Mouse (Mus musculus) midbrain, embryonic 11.5 days (tissue): Measurements from ENCODE around the gene Bad. TPM values are rescaled to one million over a fixed set of nuclear protein-coding genes. Genes with fewer than 3 reads are reported as not detected.

Experiments
- ATAC-seq: fragments of 200-750 bp; cut with Nextera tagmentation; 2 replicates; pipeline ENCODE4 v1.8.0; 2017; ENCODE audit warnings: moderate TSS enrichment, moderate library complexity; ENCODE audit not compliant: low FRiP score
- DNase-seq: peaks from one replicate; pipeline ENCODE4 v3.0.0; 2015; ENCODE audit warnings: low spot score; ENCODE audit errors: missing footprints
- H3K27ac ChIP-seq: fragments of 300-500 bp; sonication (generic); 2 replicates; pipeline ENCODE4 v1.5.1; 2014; ENCODE audit warnings: low read depth, low read length
- H3K27me3 ChIP-seq: fragments of 300-500 bp; sonication (generic); 2 replicates; pipeline ENCODE4 v1.6.1; 2014; ENCODE audit warnings: mild to moderate bottlenecking, low read length, moderate library complexity, mixed read lengths; ENCODE audit not compliant: control insufficient read depth, insufficient read depth
- H3K36me3 ChIP-seq: fragments of 300-500 bp; sonication (generic); 2 replicates; pipeline ENCODE4 v1.6.1; 2014; ENCODE audit warnings: mild to moderate bottlenecking, low read length, moderate library complexity, mixed read lengths; ENCODE audit not compliant: control insufficient read depth, insufficient read depth
- H3K4me1 ChIP-seq: fragments of 300-500 bp; sonication (generic); 2 replicates; pipeline ENCODE4 v1.6.1; 2014; ENCODE audit warnings: low read length; ENCODE audit not compliant: control insufficient read depth, insufficient read depth
- H3K4me2 ChIP-seq: fragments of 300-500 bp; sonication (generic); 2 replicates; pipeline ENCODE4 v1.6.1; 2014; ENCODE audit warnings: mild to moderate bottlenecking, moderate library complexity
- H3K4me3 ChIP-seq: fragments of 300-500 bp; sonication (generic); 2 replicates; pipeline ENCODE4 v1.5.1; 2014; ENCODE audit warnings: low read depth, low read length
- H3K9ac ChIP-seq: fragments of 300-500 bp; sonication (generic); 2 replicates; pipeline ENCODE4 v1.6.1; 2014; ENCODE audit warnings: low read length
- H3K9me3 ChIP-seq: fragments of 300-500 bp; sonication (generic); 2 replicates; pipeline ENCODE4 v1.6.1; 2016; ENCODE audit warnings: low read length; ENCODE audit not compliant: control insufficient read depth
- whole genome bisulfite sequencing: fragments of 180-500 bp; shearing (Covaris S2); extraction: QIAGEN DNeasy Blood & Tissue Kit; methylation state at CpG from one replicate; pipeline ENCODE4 v1.1.7; 2014; 5-methylcytosine and 5-hydroxymethylcytosine counted together
- polyA plus RNA-seq: library from polyadenylated mRNA; unstranded; fragments of >200 nt; fragmentation: Nextera tagmentation; extraction: Ambion mirVana; gene quantifications from 2 replicates; pipeline ENCODE4 v1.2.1, GENCODE M21; 2014

Bad gene
- polyA plus RNA-seq, 1 experiment from 2014 or later, result 55.9 TPM

DNA sequence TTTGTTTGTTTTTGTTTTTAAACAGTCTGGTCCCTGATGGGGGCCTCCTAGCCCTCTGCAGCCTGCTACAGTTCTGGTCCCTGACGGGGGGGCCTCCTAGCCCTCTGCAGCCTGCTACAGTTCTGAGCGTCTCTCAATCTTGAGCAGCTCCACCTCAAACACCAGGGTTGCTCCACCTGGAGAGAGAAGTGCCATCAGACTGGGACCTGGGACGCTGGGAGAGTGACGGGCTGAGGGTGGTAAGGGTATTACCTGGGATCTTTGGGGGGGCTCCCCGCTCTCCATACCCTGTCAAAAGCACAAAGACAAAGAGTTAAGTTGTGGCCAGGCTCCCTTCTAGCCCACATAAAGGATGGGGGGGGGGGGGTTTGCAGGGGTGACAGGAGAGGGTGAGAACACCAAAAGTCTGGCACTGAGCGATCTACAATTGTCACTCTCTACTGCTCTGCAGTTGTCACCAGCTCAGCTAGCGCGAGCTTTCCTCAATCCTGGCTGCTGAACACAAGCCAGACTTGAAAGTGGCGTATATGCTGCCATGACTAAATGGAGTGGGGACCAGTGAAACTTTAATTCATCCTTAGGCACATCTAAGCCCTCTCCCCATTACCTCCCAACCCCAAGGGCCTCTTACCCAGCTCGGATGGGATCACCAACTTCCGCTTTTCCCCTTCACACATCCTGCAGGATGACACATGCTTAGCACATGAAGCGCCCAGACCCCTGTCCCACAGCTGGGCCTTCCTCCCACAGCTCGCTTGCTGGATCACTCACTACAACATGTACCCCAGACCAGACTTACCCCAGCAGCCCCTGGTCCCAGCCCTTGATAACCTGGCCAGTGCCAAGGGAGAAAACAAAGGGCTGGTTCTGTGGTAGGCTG is 36.3 kb downstream of the Bad start:
- Histone ChIP-seq H3K4me3 (peak overlapping the region; percentile 57; the same call in 1 of the 2 replicates), H3K4me1 (peaks cover 43% of the 10 kb centered on the region), H3K36me3 (peaks cover 14% of the 10 kb centered on the region), H3K9ac (peak overlapping the region; percentile 76), H3K27me3 (no peaks in the 10 kb centered on the region), H3K9me3 (no peaks in the 10 kb centered on the region), H3K4me2 (peak overlapping the region; percentile 71; the same call in 1 of the 2 replicates), H3K27ac (peak overlapping the region; percentile 64; the same call in 1 of the 2 replicates)
- 84% methylated on average over 13 of the region's 13 CpGs for WGBS
- no peak for ATAC-seq
- peak; percentile 88 for DNase-seq

DNA sequence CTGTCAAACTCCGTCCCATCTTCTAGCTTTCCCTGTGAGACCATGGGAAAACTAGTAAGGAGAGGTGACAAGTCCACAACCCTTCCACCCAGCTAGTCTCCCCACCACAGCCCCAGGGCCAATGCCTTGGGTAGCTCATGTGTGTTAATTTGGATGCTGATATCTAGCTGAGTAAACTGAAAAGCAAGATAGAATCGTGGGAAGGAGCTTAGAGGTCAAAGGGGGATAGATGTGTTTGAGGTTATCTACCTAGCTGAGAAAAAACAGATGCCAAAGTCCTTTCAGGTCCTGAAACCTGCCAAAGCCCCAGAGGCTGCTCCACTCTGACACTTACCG is 36.9 kb downstream of the Bad start:
- H3K27ac ChIP-seq, result peak overlapping the region; percentile 64; the same call in 1 of the 2 replicates
- H3K4me3 ChIP-seq, result peak overlapping the region; percentile 57
- ATAC-seq, result no peak
- WGBS, result 52% methylated on average over 3 of the region's 3 CpGs
- H3K27me3 ChIP-seq, result no peaks in the 10 kb centered on the region
- peaks cover 43% of the 10 kb centered on the region for H3K4me1 ChIP-seq
- peak overlapping the region; percentile 71 for H3K4me2 ChIP-seq
- peaks cover 14% of the 10 kb centered on the region for H3K36me3 ChIP-seq
- no peak for DNase-seq
- H3K9ac ChIP-seq, result peak overlapping the region; percentile 76
- no peaks in the 10 kb centered on the region for H3K9me3 ChIP-seq

DNA sequence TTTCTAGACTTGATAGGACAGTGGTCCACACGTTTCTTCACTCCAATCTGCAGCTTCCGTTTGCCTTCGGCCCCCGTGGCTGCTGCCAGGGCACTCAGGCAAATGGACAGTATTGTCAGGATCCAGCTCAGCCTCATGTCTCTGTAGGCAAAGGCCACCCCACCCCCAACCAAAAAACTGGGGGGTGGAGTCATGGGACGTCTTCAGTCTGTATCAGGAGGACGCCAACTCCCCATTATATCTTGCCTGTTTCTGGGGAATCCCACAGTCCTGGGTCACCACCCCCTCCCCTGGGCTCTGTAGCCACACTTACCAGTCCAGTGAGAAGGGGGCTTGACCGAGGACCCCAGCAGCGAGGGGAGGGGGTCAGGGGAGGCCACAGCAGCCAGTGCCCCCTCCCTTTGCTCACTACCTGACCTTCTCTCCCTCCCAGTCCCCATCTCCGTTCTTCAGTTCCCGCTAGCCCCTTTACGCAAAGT is 37.4 kb downstream of the Bad start:
- Histone ChIP-seq H3K36me3 (peaks cover 14% of the 10 kb centered on the region), H3K27me3 (no peaks in the 10 kb centered on the region), H3K4me2 (peak overlapping the region; percentile 71), H3K4me1 (peaks cover 39% of the 10 kb centered on the region), H3K9ac (peak overlapping the region; percentile 76), H3K4me3 (peak overlapping the region; percentile 57), H3K9me3 (no peaks in the 10 kb centered on the region), H3K27ac (peak overlapping the region; percentile 64)
- WGBS, result 13% methylated on average over 11 of the region's 11 CpGs
- ATAC-seq, result 0 out of 2 replicates have a peak, but pooled peaks have one; percentile 0
- DNase-seq, result no peak

DNA sequence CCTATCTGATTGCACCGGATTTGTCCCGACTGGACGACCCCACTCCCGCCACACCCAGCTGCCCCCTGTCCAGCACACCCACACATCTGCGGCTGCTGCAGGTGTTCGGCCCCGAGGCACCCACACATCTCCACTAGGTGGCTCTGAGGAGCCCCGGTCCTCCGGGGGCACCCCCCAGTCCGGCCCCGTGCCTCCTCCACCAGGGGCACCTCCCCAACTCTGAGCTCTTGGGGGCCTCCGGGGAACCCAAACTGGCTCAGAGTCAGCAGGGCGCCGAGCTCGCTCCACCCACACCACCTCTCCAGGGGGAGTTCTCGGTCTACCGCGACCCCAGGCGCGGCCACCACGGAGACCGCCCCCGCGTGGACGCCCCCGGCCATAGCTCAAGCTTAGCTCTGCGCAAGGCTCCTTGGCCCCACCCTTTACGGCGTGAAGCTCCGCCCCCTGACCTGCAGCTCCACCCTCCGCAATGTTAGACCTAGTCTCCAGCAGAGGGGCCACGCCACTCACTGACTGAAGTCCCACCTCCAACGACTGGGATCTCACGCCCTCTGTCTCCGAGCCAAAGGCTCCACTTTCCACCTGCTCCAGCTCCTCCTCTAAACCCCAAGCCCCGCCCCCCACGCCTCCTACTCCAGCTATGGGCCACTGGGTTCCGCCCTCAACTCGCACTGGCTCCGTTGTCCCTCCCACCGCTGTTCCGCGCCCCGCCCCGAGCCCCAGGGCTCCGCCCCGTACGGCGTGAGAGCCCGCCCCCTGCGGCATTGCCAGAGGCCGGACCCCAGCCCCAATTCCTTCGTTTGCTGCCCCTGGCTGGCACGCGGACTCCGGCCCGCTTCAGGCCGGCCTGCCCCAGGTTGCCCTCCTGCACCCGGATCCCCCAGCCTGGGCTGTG is 38.1 kb downstream of the Bad start:
- peak overlapping the region; percentile 76 for H3K9ac ChIP-seq
- H3K27me3 ChIP-seq, result no peaks in the 10 kb centered on the region
- peak overlapping the region; percentile 57 for H3K4me3 ChIP-seq
- H3K9me3 ChIP-seq, result no peaks in the 10 kb centered on the region
- peak; percentile 89 for ATAC-seq
- H3K27ac ChIP-seq, result peak overlapping the region; percentile 85
- peaks cover 38% of the 10 kb centered on the region for H3K4me1 ChIP-seq
- peak overlapping the region; percentile 71 for H3K4me2 ChIP-seq
- WGBS, result under 1% methylated on average over 59 of the region's 59 CpGs
- peaks cover 14% of the 10 kb centered on the region for H3K36me3 ChIP-seq
- DNase-seq, result peak; percentile 100

DNA sequence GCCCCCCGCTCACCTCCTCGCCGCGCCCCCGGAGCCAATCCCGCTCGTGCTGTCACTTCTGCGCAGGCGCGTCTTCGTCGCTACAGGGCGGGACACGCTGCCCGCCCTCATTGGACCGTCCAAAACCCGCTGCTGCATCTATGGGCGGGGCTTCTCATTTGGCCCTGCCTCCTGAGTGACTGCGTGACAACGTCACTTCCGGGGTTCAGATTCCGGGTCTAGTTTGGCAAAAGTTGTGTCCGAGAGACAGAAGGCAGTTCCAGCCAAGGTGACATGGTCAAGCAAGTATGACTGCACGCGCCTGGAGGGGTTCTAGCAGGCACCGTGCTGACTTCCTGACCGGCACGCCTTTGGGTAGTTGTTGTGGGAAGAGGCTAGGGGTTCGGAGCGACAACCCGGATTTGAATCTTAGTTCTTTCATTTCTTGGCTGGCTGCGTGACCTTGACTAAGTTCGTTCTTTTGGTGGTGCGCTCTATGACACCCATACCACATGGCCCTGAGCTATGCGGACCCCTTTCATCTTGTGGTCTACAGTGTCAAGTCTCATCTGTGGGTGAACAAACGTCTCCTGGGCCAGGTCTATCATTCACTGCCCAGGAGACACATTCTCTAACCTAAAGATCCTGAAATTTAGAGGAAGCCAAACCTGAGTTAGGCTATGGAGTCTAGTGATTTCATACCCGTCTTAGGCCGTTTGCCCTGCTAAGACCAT is 38.9 kb downstream of the Bad start, which contains the start of gene Fkbp2:
TSS of gene Fkbp2 (minus strand) at position 121 of the 713 bp plus-strand sequence.
- ATAC-seq, result peak; percentile 87
- peaks cover 14% of the 10 kb centered on the region for H3K36me3 ChIP-seq
- H3K9me3 ChIP-seq, result no peaks in the 10 kb centered on the region
- peak within 1 kb of the TSS; percentile 76 for H3K9ac ChIP-seq
- WGBS, result 2% methylated on average over 38 of the region's 38 CpGs
- H3K4me2 ChIP-seq, result peak within 1 kb of the TSS; percentile 71
- peak within 1 kb of the TSS; percentile 57 for H3K4me3 ChIP-seq
- peak; percentile 99 for DNase-seq
- H3K4me1 ChIP-seq, result peaks cover 38% of the 10 kb centered on the region
- H3K27ac ChIP-seq, result peak within 1 kb of the TSS; percentile 85
- no peaks in the 10 kb centered on the region for H3K27me3 ChIP-seq

DNA sequence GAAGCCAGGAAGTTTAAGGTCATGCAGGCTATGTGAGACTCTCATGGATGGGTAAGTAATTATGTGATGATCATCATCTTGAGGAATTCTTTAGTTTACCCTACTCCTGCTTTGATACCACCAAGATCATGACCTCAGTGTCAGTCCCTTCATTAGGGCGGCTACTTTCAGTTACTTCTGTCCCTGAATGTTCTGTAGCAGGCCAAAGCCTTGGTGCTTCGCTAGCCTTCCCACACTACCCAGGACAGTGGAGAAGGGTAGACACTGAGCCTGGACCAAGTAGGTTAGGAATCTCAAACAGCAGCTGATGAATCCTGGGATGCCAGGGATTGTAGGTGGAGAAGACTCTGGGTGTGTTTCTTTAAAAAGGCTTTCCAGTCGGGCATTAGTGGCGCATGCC is 39.8 kb downstream of the Bad start:
- Histone ChIP-seq H3K4me2 (no peak overlapping the region), H3K27me3 (no peaks in the 10 kb centered on the region), H3K9ac (no peak overlapping the region), H3K4me1 (peaks cover 35% of the 10 kb centered on the region), H3K4me3 (no peak overlapping the region), H3K9me3 (no peaks in the 10 kb centered on the region), H3K27ac (no peak overlapping the region), H3K36me3 (peaks cover 14% of the 10 kb centered on the region)
- 90% methylated on average over 4 of the region's 4 CpGs for WGBS
- ATAC-seq (no peak), DNase-seq (no peak)

DNA sequence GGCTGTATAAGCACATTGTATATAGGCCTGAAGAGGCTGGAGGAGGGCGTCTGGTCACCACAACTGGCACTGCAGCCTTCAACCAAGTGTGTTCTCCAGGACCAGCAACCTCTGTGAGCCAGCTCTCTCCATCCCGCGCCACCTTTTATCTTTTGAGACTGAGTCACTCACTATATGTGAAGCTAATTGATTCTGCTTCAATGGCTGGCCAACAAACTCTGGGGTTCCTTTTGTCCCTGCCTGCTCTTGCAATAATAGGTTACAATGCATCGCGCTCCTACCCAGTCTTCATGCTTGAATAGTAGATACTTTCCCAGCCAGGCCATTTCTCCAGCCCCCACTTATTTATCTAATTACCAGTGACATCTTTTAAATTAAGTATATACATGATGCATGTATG is 42.0 kb downstream of the Bad start:
- H3K9me3 ChIP-seq, result no peaks in the 10 kb centered on the region
- no peak overlapping the region for H3K4me2 ChIP-seq
- H3K36me3 ChIP-seq, result peaks cover 2% of the 10 kb centered on the region; the same call in 1 of the 2 replicates
- peaks cover 27% of the 10 kb centered on the region for H3K4me1 ChIP-seq
- ATAC-seq, result no peak
- no peak overlapping the region for H3K4me3 ChIP-seq
- H3K27ac ChIP-seq, result no peak overlapping the region
- DNase-seq, result no peak
- no peak overlapping the region for H3K9ac ChIP-seq
- 73% methylated on average over 5 of the region's 5 CpGs for WGBS
- H3K27me3 ChIP-seq, result no peaks in the 10 kb centered on the region

DNA sequence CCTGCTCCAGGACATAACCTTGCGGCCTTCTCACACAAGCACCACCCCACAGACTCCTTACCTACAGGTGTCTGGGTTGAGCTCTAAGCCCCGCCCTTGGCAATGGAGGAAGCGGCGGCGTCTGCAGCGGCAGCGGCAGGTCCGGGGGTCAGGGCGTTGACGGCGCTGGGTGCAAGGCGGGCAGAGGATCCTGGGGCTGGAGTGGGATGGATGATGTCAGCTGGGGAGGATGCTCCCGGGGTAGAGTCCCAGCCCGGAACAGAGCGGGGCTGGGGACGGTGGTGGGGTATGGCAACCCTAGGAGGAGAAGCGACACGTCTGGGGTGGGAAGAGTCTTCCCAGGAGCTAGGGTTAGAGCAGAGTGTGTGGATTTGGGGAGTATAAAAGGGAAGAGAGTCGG is 43.6 kb downstream of the Bad start:
- no peak overlapping the region for H3K9ac ChIP-seq
- H3K9me3 ChIP-seq, result no peaks in the 10 kb centered on the region
- H3K4me2 ChIP-seq, result no peak overlapping the region
- no peak overlapping the region for H3K4me3 ChIP-seq
- peaks cover 2% of the 10 kb centered on the region; the same call in 1 of the 2 replicates for H3K36me3 ChIP-seq
- WGBS, result 86% methylated on average over 19 of the region's 19 CpGs
- DNase-seq (no peak), ATAC-seq (no peak)
- peaks cover 20% of the 10 kb centered on the region for H3K4me1 ChIP-seq
- H3K27ac ChIP-seq, result no peak overlapping the region
- no peaks in the 10 kb centered on the region for H3K27me3 ChIP-seq
